Mouse (Mus musculus): ENCODE data around the gene Lnpep. TPM values are rescaled to one million over a fixed set of nuclear protein-coding genes. Genes with fewer than 3 reads are reported as not detected.
A peak's percentile ranks its signal among the peaks of the same experiment; 100 is the strongest.

The Lnpep gene
- total and polyA plus RNA-seq, 3 experiments, result 33.6 to 40.8 (median 34.6) TPM

DNA sequence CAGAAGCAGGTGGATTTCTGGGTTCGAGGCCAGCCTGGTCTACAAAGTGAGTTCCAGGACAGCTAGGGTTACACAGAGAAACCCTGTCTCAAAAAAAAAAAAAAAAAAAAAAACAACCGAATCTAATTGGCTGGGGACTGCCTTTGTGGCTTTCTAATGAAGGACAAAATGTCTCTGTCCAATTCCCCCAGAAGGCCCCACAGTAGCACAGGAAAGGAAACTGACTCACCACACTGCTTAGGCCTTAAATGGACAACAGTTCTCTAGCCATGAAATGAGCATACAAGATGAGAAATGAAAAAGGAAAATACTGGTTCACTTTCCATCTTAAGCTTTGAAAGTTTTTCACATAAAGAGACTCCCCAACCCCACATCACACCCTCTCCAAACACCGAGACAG lies 15.3 kb downstream of the Lnpep start:
- peak overlapping the region; percentile 59 for H3K9ac ChIP-seq (ENCODE audit: insufficient read depth, low read depth)
- in situ Hi-C loops (cut with MboI; ENCODE audit: low pct_ligation_motif_present, low pct_unique_long_range_greater_than_20kb, low sequenced_read_pairs), result no loop called here
- dilution Hi-C loops (cut with MboI; ENCODE audit: extremely low pct_ligation_motif_present, extremely low pct_unique_long_range_greater_than_20kb, low sequenced_read_pairs), result no loop called here
- peaks cover 3 to 11% of the 10 kb centered on the region in 2 experiments for H3K36me3 ChIP-seq (replicated peaks in 1 of 2; ENCODE audit: control insufficient read depth in 1 of 2, insufficient read depth in 1 of 2, low read length in 1 of 2)
- DNase-seq (ENCODE audit: extremely low read depth), result peak; percentile 87
- H3K79me2 ChIP-seq (replicated peaks; ENCODE audit: control insufficient read depth, extremely low read depth, insufficient read depth, poor library complexity, severe bottlenecking), result peaks cover 60% of the 10 kb centered on the region
- H3K27me3 ChIP-seq (replicated peaks), result no peaks in the 10 kb centered on the region
- no peaks in the 10 kb centered on the region for H3K9me3 ChIP-seq (replicated peaks; ENCODE audit: low read length)
- peaks cover 11 to 55% of the 10 kb centered on the region in 2 experiments for H3K4me1 ChIP-seq (ENCODE audit: control insufficient read depth in 1 of 2, insufficient read depth in 2 of 2)
- 0 out of 2 replicates have a peak, but pooled peaks have one; percentile 33 for TF ChIP-seq SIN3A (IDR thresholded peaks at IDR 0.05; ENCODE audit: low read length)
- peak; percentile 94 for TF ChIP-seq JUN (IDR thresholded peaks at IDR 0.05; ENCODE audit: insufficient read depth, low read depth, low read length)
- TF ChIP-seq ZC3H11A (IDR thresholded peaks at IDR 0.05; ENCODE audit: low read depth, low read length), result no peak
- TF ChIP-seq EP300 (IDR thresholded peaks at IDR 0.05; ENCODE audit: low read length), result peak; percentile 78
- peak; percentile 0; the same call in 1 of the 2 replicates for TF ChIP-seq NELFE (IDR thresholded peaks at IDR 0.05; ENCODE audit: low read depth, low read length)
- TF ChIP-seq MEF2A (IDR thresholded peaks at IDR 0.05; ENCODE audit: borderline replicate concordance, low read depth, low read length), result peak; percentile 98
- TF ChIP-seq CHD2 (IDR thresholded peaks at IDR 0.05; ENCODE audit: low read length), result peak; percentile 28; the same call in 1 of the 2 replicates
- TF ChIP-seq MAZ (IDR thresholded peaks at IDR 0.05; ENCODE audit: low read depth, low read length), result no peak
- TF ChIP-seq IRF4 (IDR thresholded peaks at IDR 0.05; ENCODE audit: low read depth, low read length), result peak; percentile 83
- 0 out of 2 replicates have a peak, but pooled peaks have one; percentile 67 for TF ChIP-seq UBTF (IDR thresholded peaks at IDR 0.05; ENCODE audit: low read depth, low read length)
- no peak for TF ChIP-seq CHD1 (IDR thresholded peaks at IDR 0.05; ENCODE audit: low read depth, low read length)
- 0 out of 2 replicates have a peak, but pooled peaks have one; percentile 2 for TF ChIP-seq MYC (IDR thresholded peaks at IDR 0.05; ENCODE audit: low read depth, low read length)
- no peak for TF ChIP-seq SMC3 (IDR thresholded peaks at IDR 0.05; ENCODE audit: low read depth, low read length)
- peak; percentile 77; the same call in 1 of the 2 replicates for TF ChIP-seq ETS1 (conservative IDR thresholded peaks at IDR 0.05; ENCODE audit: low read depth, low read length)
- no peak; the same call in 1 of the 2 replicates for TF ChIP-seq HCFC1 (IDR thresholded peaks at IDR 0.05; ENCODE audit: low read depth, low read length)
- TF ChIP-seq TCF12 (IDR thresholded peaks at IDR 0.05; ENCODE audit: low read depth, low read length), result peak; percentile 67; the same call in 1 of the 2 replicates
- no peak for TF ChIP-seq RAD21 (IDR thresholded peaks at IDR 0.05; ENCODE audit: low read depth, low read length)
- 0 out of 2 replicates have a peak, but pooled peaks have one; percentile 48 for TF ChIP-seq TBP (conservative IDR thresholded peaks at IDR 0.05; ENCODE audit: low read depth, low read length)
- no peak for TF ChIP-seq NRF1 (IDR thresholded peaks at IDR 0.05; ENCODE audit: low read depth, low read length)
- TF ChIP-seq GABPA (IDR thresholded peaks at IDR 0.05; ENCODE audit: insufficient replicate concordance, low read depth, low read length), result no peak
- peak; percentile 97 for TF ChIP-seq ZNF384 (IDR thresholded peaks at IDR 0.05; ENCODE audit: low read depth, low read length)
- TF ChIP-seq BHLHE40 (IDR thresholded peaks at IDR 0.05; ENCODE audit: low read depth, low read length), result peak; percentile 49; the same call in 1 of the 2 replicates
- TF ChIP-seq MAFK (IDR thresholded peaks at IDR 0.05; ENCODE audit: insufficient replicate concordance, low read length), result no peak; the same call in 1 of the 2 replicates
- TF ChIP-seq JUND (conservative IDR thresholded peaks at IDR 0.05; ENCODE audit: low read depth, low read length), result peak; percentile 62
- peak overlapping the region; percentile 91 for H3K27ac ChIP-seq (ENCODE audit: insufficient read depth, low read depth)
- no peak overlapping the region for H3K4me3 ChIP-seq (replicated peaks in 1 of 3; ENCODE audit: low read depth in 2 of 3, low read length in 2 of 3, poor library complexity in 1 of 3)
- peak overlapping the region; percentile 91 for H3K4me2 ChIP-seq (ENCODE audit: insufficient read depth, low read depth, poor library complexity, severe bottlenecking)
